Mouse (Mus musculus) left cerebral cortex, adult 8-10 months (tissue): ENCODE measurements around the gene Pdhb. TPM values are rescaled to one million over a fixed set of nuclear protein-coding genes. Genes with fewer than 3 reads are reported as not detected.

Experiments
- DNase-seq, 2 experiments: peaks; one replicate each; pipeline ENCODE4 v3.0.0; 2022; ENCODE audit warnings: low spot score in 2 of 2
- total RNA-seq, 4 experiments: library from RNA; stranded (reverse); gene quantifications; 2 replicates each; pipeline ENCODE4 v1.2.4; 2022

The Pdhb gene
- total RNA-seq, result 100 to 1,000 TPM; 153 to 174 (median 160) TPM

DNA sequence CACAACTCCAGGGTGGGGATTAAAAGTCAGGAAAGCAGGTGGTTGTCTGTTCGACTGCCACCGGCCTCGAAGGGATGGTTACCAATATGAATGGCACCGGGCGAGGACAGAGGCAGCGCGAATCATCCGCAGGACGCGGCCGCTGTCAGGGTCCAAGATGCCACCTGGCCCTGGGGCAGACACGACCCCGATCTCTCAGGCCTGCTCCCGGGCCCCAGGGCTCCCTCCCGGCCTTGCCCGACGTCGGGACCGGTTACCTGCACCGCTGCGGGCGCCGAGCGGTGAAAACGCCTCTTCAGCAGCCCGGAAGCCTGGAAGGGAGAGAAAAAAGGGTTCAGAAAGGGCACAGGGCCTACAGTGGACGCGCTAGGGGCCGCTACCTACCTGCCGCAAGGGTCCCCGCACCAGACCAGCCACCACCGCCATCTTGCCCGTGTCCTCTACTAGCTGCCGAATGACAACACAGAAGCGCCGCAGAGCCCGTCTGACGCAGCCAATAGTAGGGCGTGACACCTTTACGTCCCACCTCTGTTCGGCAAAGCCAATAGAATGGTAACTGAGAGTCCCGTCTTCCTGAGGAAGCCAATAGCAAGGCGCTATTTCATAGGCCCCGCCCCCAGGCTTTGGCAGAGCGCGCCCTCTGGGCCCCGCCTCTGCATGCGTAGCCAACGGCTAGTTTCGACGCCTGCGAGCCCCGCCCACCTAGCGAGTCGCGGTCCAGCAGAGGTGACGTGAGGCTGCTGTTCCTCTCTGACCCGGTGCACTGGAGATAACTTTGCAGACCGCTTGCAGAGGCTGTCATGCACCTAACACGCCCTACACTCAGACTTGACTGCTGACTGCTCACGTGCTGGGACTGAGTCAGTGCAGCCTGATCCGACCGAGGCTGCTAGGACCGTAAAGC, at the start of gene Pdhb:
Pdhb (minus strand) TSS at position 519 of the 904 bp plus-strand sequence.
- DNase-seq, result peak; percentile 93 to 100

GRCm38 (mm10) chr14:8222561-8222960, 49.7 kb upstream of the Pdhb start:
- DNase-seq, result no peak

DNA sequence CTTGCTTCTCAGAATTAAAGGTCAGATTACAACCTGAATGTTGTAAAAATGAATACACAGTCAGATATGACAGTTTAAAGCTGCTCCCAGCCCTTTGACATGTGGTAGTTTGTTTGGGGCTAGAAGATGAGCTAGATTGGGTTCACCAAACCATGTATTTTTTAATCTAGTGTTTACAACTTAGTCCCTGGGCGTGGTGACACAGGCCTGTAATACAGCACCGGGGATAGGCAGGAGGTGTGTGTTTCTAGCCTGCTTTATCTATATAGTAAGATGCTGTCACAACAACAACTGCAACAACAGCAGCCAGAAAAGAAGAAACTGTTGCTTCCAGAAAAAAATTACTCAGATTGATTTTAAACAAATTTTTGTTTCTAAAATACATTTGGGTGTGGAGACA, 48.1 kb upstream of the Pdhb start:
- DNase-seq, result no peak

GRCm38 (mm10) chr14:8220306-8220705, 47.5 kb upstream of the Pdhb start:
- no peak for DNase-seq

DNA sequence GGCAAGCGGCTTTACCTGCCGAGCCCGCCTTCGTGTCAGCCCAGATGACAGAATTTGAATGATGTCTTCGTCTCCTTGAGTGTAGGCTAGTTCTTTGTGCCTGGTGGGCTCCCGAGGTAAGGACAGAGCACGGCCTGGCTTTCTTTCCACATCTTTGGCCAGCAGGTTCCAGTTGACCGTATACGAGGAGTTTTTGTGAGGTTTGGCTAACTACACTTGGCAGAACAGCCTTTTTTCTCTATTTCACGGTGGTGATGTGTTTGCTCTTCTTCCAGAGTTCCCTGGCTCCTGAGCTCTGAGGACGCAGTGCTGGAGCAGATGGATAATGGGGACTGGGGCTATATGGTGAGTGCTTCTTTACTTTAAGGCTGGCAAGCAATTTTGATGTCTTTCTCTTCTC, 47.1 kb upstream of the Pdhb start:
- no peak for DNase-seq

- no peak for DNase-seq
These were observed 46.0 kb upstream of the Pdhb start for GRCm38 (mm10) chr14:8218730-8219380.

GRCm38 (mm10) chr14:8218238-8218637, 45.4 kb upstream of the Pdhb start:
- DNase-seq, result no peak

DNA sequence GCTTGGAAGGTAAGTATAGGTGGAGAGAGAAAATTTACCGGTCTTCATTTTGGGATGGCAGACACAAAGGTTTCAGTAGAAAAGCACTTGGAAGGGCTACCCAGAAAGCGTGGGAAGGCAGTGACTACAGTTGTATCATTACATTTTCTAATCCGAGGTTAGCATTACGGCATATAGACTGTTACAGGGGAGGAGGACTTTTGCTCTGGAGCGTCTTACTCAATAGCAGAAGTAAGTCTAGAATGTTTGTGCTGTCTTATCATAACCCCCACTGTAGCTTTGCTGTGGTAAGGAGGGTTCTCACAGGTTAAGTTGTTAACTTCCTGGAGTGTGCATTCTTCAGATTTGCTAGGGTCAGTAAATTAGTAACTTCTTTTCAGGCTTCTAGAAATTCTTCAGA, 43.3 kb upstream of the Pdhb start:
- DNase-seq, result no peak

DNA sequence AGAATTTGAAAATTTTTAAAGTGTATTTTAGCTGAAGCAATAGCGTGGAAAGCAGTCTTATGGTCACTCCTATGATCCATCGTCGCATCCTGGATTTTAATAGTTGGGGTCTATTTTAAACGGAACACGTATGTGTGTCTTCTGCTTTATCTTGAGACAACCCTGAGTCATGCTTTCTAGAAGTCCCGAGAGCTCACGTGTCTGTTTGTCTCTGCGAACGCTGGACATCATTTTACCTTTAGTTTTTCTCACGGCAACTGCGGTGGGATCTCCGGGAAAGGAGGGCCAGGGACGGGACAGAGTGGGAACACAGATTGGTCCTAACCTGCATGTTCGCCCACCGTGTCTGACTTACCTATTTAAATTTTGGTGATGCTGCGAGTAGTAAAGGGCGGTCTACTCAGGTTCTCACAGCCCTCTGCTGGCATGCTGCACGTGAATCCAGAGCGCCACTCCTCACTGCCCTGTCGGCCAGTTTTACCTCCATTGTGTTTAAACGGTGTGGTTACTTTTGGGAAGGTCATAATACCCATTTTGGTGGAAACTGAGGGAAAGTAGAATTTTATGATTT, 42.5 kb upstream of the Pdhb start:
- DNase-seq, result no peak

- DNase-seq, result peak in 1 of 2 experiments; percentile 59
These were observed 41.7 kb upstream of the Pdhb start for GRCm38 (mm10) chr14:8214299-8215207.

- DNase-seq, result peak; percentile 86 to 97
These were observed 41.0 kb upstream of the Pdhb start, which contains the start of gene Kctd6 for GRCm38 (mm10) chr14:8213803-8214224. TSS of gene Kctd6 (plus strand) at chr14:8214140.

DNA sequence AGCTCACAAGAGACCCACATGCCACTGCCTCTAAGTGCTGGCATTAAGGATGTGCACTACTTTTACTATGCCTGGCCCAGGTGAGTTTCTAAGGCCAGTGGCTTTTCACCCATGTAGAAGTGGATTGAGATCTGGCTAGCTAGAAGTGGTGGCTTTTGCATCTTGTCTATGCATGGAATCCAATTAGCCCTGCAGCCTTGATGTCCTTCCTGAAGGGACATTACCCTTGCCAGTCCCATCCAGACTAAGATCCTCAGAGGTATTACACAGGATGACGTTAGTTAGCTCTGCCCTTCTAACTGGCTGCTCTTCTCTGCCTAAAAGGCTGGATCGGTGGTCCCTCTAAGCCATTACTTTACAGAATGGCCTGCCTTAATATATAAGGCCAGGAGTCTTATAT, 40.2 kb upstream of the Pdhb start:
- no peak for DNase-seq

GRCm38 (mm10) chr14:8209896-8210295, 37.1 kb upstream of the Pdhb start:
- DNase-seq, result no peak

- peak in 1 of 2 experiments; percentile 91 for DNase-seq
These were observed 36.1 kb upstream of the Pdhb start for GRCm38 (mm10) chr14:8208876-8209275.

GRCm38 (mm10) chr14:8207543-8207942, 34.7 kb upstream of the Pdhb start:
- no peak for DNase-seq

- DNase-seq, result no peak
These were observed 34.3 kb upstream of the Pdhb start for GRCm38 (mm10) chr14:8207105-8207504.

GRCm38 (mm10) chr14:8206179-8206910, 33.5 kb upstream of the Pdhb start:
- peak in 1 of 2 experiments; percentile 49 for DNase-seq

GRCm38 (mm10) chr14:8201715-8202114, 28.9 kb upstream of the Pdhb start:
- no peak for DNase-seq

DNA sequence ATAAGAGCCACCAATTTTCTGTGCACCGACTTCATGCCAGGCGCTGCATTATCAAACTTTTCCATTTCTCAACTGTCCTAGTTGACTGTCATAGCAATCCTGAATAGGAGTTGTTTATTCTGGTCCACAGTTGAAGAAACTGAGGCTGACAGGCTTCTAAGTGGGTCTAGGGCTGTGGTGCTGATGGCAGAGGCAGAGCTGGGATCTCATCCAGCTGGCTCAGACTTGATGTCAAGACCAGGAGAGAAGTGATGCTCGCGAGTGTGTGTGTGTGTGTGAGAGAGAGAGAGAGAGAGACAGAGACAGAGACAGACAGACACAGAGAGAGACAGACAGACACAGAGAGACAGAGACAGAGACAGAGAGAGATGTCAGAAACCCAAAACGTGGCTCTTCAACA, 27.9 kb upstream of the Pdhb start:
- no peak for DNase-seq

DNA sequence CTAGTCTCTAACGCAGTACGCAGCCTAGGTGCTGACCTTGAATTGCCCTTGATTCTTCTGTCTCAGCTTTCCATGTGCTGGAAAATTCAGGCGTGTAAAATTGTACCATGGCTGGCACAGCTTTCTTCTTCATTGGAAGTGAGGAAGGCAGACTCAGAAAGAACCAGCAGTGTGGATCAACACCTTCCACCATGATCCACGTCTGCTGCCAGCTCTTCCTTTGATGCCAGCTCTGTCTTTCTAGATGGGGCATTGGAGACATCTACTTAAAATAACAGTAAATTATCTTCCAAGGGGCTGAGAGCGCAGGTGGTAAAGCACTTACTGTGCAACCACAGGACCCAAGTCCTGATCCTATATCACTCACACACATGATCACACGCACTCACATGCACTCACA, 19.9 kb upstream of the Pdhb start:
- DNase-seq, result no peak
